Mouse (Mus musculus) lung, embryonic 14.5 days (tissue): ENCODE results near the gene Trim40. TPM values are rescaled to one million over a fixed set of nuclear protein-coding genes. Genes with fewer than 3 reads are reported as not detected.
"Not testable (repeated sequence)": the region's sequence is repeated elsewhere in the genome, so short reads cannot be mapped to it uniquely, and the experiment has no call there.

Source experiments
- ATAC-seq: fragments of 200-750 bp; cut with Nextera tagmentation; 2 replicates; pipeline ENCODE4 v1.8.0; 2017; ENCODE audit warnings: mild to moderate bottlenecking, moderate TSS enrichment, moderate library complexity; ENCODE audit not compliant: insufficient read depth
- DNase-seq: peaks from one replicate; pipeline ENCODE4 v3.0.0-alpha.2; 2015
- H3K27ac ChIP-seq: fragments of 300-500 bp; sonication (generic); 2 replicates; pipeline ENCODE4 v1.5.1; 2014; ENCODE audit warnings: low read depth, mild to moderate bottlenecking, moderate library complexity
- H3K27me3 ChIP-seq: fragments of 300-500 bp; sonication (generic); 2 replicates; pipeline ENCODE4 v1.6.1; 2014; ENCODE audit warnings: low read length, control low read depth; ENCODE audit not compliant: insufficient read depth
- H3K36me3 ChIP-seq: fragments of 300-500 bp; sonication (generic); 2 replicates; pipeline ENCODE4 v1.6.1; 2014; ENCODE audit warnings: control low read depth; ENCODE audit not compliant: insufficient read depth
- H3K4me1 ChIP-seq: fragments of 300-500 bp; sonication (generic); 2 replicates; pipeline ENCODE4 v1.6.1; 2014; ENCODE audit warnings: antibody characterized with exemption, control low read depth; ENCODE audit not compliant: insufficient read depth
- H3K4me2 ChIP-seq: fragments of 300-500 bp; sonication (generic); 2 replicates; pipeline ENCODE4 v1.6.1; 2014; ENCODE audit warnings: mild to moderate bottlenecking
- H3K4me3 ChIP-seq: fragments of 300-500 bp; sonication (generic); 2 replicates; pipeline ENCODE4 v1.5.1; 2014; ENCODE audit warnings: low read depth, low read length
- H3K9ac ChIP-seq: fragments of 300-500 bp; sonication (generic); 2 replicates; pipeline ENCODE4 v1.6.1; 2014
- H3K9me3 ChIP-seq: fragments of 300-500 bp; sonication (generic); 2 replicates; pipeline ENCODE4 v1.6.1; 2016; ENCODE audit warnings: low read depth, low read length, control low read depth
- CTCF ChIP-seq: IDR thresholded peaks from 2 replicates; pipeline ENCODE4 v1.5.1; 2016; ENCODE audit warnings: antibody characterized with exemption, low read depth
- WGBS: fragments of 180-500 bp; shearing (Covaris S2); extraction: QIAGEN DNeasy Blood & Tissue Kit; methylation state at CpG from one replicate; pipeline ENCODE4 v1.1.7; 2014; 5-methylcytosine and 5-hydroxymethylcytosine counted together
- polyA plus RNA-seq: library from polyadenylated mRNA; unstranded; fragments of >200 nt; fragmentation: Nextera tagmentation; extraction: Ambion mirVana; gene quantifications from 2 replicates; pipeline ENCODE4 v1.2.1, GENCODE M21; 2014

Gene Trim40
- polyA plus RNA-seq, 1 experiment from 2014 or later = not detected

- ATAC-seq (no peak), DNase-seq (no peak)
- Histone ChIP-seq H3K4me1 (no peaks in the 10 kb centered on the region), H3K36me3 (no peaks in the 10 kb centered on the region), H3K4me2 (no peak overlapping the region), H3K27me3 (no peaks in the 10 kb centered on the region), H3K9me3 (no peaks in the 10 kb centered on the region), H3K27ac (no peak overlapping the region), H3K9ac (no peak overlapping the region), H3K4me3 (no peak overlapping the region)
- no peak for TF ChIP-seq CTCF
- WGBS = 38% methylated on average over 5 of the region's 5 CpGs
Observed at GRCm38 (mm10) chr17:36893387-36893786, 3.5 kb upstream of the Trim40 start.

- DNase-seq (peak; percentile 79), ATAC-seq (no peak)
- 15% methylated on average over 2 of the region's 2 CpGs for WGBS
- H3K36me3 ChIP-seq = no peaks in the 10 kb centered on the region
- no peaks in the 10 kb centered on the region for H3K4me1 ChIP-seq
- no peak overlapping the region for H3K4me3 ChIP-seq
- peak; percentile 78 for TF ChIP-seq CTCF
- H3K27me3 ChIP-seq = no peaks in the 10 kb centered on the region
- no peak overlapping the region for H3K9ac ChIP-seq
- no peak overlapping the region for H3K4me2 ChIP-seq
- no peaks in the 10 kb centered on the region for H3K9me3 ChIP-seq
- H3K27ac ChIP-seq = no peak overlapping the region
Observed at GRCm38 (mm10) chr17:36892362-36892761, 2.4 kb upstream of the Trim40 start.

DNA sequence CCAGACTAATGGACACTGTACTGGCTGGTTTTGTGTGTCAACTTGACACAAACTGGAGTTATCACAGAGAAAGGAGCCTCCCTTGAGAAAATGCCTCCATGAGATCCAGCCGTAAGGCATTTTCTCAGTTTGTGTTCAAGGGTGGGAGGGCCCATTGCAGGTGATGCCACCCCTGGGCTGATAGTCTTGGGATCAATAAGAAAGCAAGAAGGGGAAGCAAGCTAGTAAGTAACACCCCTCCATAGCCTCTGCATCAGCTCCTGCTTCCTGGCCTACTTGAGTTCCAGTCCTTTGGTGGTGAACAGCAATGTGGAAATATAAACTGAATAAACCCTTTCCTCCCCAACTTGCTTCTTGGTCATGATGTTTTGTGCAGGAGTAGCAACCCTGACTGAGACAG is 1.6 kb upstream of the Trim40 start:
- not testable (repeated sequence) for ATAC-seq, H3K9ac ChIP-seq, H3K4me2 ChIP-seq, H3K27ac ChIP-seq, H3K9me3 ChIP-seq, H3K4me1 ChIP-seq, H3K4me3 ChIP-seq, H3K36me3 ChIP-seq, H3K27me3 ChIP-seq, DNase-seq
- WGBS = 80% methylated on average over 1 of the region's 1 CpGs

DNA sequence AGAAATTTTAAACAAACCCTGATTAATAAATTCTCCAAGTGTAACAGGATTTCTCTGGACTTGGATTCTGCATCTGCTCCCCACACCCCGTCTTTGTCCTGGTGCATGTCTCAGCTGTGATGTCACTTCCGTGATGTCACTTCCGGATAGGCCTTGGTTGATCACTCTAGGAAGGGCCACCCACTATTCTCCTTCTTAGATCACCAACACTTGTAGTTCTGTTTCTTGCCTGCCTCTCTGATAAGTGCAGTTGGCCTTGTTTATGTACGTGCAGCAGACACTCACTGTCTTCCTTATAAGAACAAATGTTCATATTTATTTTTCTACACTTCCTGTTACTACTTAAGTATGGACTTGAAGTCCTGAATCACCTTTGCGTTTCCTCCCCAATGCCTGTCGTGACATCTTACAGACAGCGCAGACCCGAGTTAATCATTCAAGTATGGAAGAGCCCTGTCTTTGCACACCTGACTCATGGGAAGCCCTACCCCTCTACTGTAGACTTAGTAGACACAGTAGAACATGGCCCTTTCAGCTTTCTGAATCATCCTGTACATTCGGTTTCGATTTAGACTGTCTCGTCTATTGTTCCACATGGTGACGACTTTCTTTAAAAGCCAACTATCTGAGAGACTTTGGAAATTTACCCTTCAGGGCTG is 4.7 kb downstream of the Trim40 start:
- DNase-seq (no peak), ATAC-seq (no peak)
- Histone ChIP-seq H3K36me3 (no peaks in the 10 kb centered on the region), H3K4me2 (no peak overlapping the region), H3K27me3 (no peaks in the 10 kb centered on the region), H3K9me3 (no peaks in the 10 kb centered on the region), H3K9ac (no peak overlapping the region), H3K4me3 (no peak overlapping the region), H3K4me1 (no peaks in the 10 kb centered on the region), H3K27ac (no peak overlapping the region)
- no peak for TF ChIP-seq CTCF
- 86% methylated on average over 12 of the region's 12 CpGs for WGBS

DNA sequence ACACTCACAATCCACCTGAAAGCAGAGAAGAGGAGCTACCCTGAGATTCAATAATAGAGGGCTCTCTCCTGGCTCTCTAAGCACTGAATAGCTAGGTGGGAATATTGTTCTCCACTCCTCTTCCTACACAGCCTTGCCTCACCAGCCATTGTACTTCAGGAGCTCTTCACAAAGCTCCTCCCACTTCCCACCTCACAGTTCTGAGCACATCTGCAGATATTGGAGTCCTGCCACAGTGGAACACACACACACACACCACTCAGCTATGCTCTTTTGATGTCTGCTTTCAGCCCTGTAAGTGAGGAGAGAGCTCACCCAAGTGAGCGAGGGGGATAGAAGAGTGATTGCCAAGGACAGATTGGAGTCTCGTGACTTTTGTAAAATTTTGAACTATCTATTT is 6.6 kb downstream of the Trim40 start:
- Histone ChIP-seq H3K4me1 (no peaks in the 10 kb centered on the region), H3K9ac (no peak overlapping the region), H3K9me3 (no peaks in the 10 kb centered on the region), H3K36me3 (no peaks in the 10 kb centered on the region), H3K27ac (no peak overlapping the region), H3K4me2 (no peak overlapping the region), H3K27me3 (no peaks in the 10 kb centered on the region), H3K4me3 (no peak overlapping the region)
- ATAC-seq (no peak), DNase-seq (peak; percentile 32)
- no peak for TF ChIP-seq CTCF
- WGBS = 41% methylated on average over 2 of the region's 2 CpGs

DNA sequence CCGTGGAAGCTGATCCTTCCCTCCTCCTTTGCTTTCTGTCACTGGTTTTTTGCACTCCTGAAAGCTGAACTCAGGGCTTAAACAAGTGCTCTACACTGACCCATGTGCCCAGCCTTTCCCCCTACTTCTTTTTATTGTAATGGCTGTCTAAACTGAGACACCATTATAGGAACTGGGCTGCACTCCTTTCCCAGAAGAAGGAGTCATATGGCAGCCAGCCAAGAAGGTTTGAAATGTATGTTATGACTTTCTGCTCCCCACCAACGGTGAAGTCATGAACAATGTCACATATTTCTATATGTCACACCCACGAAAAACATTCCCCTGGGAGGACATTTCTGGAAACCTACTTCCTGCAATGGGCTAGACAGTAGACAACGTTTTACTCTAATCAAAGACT is 15.3 kb downstream of the Trim40 start:
- Histone ChIP-seq H3K9me3 (no peaks in the 10 kb centered on the region), H3K27me3 (no peaks in the 10 kb centered on the region), H3K4me2 (no peak overlapping the region), H3K4me1 (no peaks in the 10 kb centered on the region), H3K9ac (no peak overlapping the region), H3K4me3 (no peak overlapping the region), H3K27ac (no peak overlapping the region), H3K36me3 (no peaks in the 10 kb centered on the region)
- no peak for ATAC-seq
- WGBS = 36% methylated on average over 4 of the region's 4 CpGs
- peak; percentile 37 for DNase-seq
- TF ChIP-seq CTCF = no peak

- no peak overlapping the region; the same call in 1 of the 2 replicates for H3K27ac ChIP-seq
- no peaks in the 10 kb centered on the region for H3K36me3 ChIP-seq
- WGBS = 59% methylated on average over 25 of the region's 25 CpGs
- peak overlapping the region; percentile 17; the same call in 1 of the 2 replicates for H3K4me3 ChIP-seq
- 0 out of 2 replicates have a peak, but pooled peaks have one; percentile 36 for ATAC-seq
- peak overlapping the region; percentile 2; the same call in 1 of the 2 replicates for H3K9ac ChIP-seq
- DNase-seq = peak; percentile 58
- peaks cover 14% of the 10 kb centered on the region for H3K27me3 ChIP-seq
- H3K4me1 ChIP-seq = no peaks in the 10 kb centered on the region
- no peaks in the 10 kb centered on the region for H3K9me3 ChIP-seq
- no peak for TF ChIP-seq CTCF
- 0 out of 2 replicates have a peak overlapping the region, but pooled peaks have one; percentile 0 for H3K4me2 ChIP-seq
Observed at GRCm38 (mm10) chr17:36869955-36870810, 19.7 kb downstream of the Trim40 start.
